Mouse (Mus musculus): ENCODE measurements around the gene Micu2.

The Micu2 gene

GRCm38 (mm10) chr14:57998526-57999401, at the start of gene Micu2:
Gene Micu2 (minus strand): TSS chr14:57999262.
- DNase-seq (ENCODE audit: low read depth in 1 of 2, low spot score in 2 of 2), result peak; percentile 52 to 66

DNA sequence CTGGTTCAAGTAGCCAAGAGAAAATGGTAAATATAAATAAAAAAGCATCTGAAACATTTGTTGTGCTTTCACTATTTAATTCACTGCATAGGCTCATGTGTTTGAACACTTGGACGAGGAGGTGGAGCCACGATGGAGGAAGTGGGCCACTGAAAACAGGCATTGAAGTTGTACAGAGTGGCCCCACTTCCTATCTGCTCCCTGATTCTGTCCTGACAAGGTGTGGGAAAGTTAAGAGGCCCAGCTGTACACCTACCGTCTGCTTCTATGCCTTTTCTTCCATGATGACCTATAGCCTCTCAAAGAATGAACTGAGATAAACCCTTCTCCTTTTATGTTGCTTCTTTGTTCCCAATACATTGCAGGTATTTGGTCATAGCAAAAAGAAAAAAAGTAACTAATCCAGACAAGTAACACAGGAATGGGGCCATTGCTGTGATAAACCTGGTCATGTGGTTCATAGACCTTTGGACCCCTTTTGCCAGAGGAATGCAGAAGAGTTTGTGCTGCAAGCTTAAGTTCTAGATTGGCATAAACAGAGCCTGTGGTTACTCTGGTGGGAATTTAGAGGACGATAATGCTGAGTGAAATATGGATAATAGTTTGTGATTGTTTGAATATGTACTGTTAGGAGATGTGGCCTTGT, 47.7 kb upstream of the Micu2 start:
- DNase-seq (ENCODE audit: low read depth in 1 of 2, low spot score in 2 of 2), result no peak

- DNase-seq (ENCODE audit: low read depth in 1 of 2, low spot score in 2 of 2), result no peak
These were observed 37.1 kb upstream of the Micu2 start for GRCm38 (mm10) chr14:58036174-58036573.

- DNase-seq (ENCODE audit: low read depth in 1 of 2, low spot score in 2 of 2), result no peak
These were observed 35.5 kb upstream of the Micu2 start for GRCm38 (mm10) chr14:58034567-58034966.

GRCm38 (mm10) chr14:58018869-58019268, 19.8 kb upstream of the Micu2 start:
- DNase-seq (ENCODE audit: low read depth in 1 of 2, low spot score in 2 of 2), result no peak

DNA sequence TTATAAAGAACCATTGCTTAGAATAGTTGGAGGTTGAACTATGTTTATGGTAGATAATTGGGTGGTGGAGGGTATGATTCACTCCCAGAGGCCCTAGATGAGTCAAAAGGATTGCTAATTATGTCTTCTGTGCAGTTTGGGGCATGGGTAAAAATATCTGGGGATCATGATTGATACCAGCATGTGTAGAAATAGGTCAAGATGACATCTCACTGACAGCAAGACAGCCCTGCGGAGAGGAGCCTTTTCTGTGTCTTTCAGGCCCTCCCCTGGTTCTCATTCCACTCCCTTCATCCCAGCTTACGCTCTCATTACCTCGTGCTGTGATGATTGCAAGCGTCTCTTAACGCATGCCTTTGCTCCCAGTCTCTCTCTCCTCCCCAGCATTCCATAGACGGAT, 4.8 kb upstream of the Micu2 start:
- no peak for DNase-seq (ENCODE audit: low read depth in 1 of 2, low spot score in 2 of 2)

- no peak for DNase-seq (ENCODE audit: low read depth in 1 of 2, low spot score in 2 of 2)
These were observed 3.1 kb upstream of the Micu2 start for GRCm38 (mm10) chr14:58002161-58002560.

DNA sequence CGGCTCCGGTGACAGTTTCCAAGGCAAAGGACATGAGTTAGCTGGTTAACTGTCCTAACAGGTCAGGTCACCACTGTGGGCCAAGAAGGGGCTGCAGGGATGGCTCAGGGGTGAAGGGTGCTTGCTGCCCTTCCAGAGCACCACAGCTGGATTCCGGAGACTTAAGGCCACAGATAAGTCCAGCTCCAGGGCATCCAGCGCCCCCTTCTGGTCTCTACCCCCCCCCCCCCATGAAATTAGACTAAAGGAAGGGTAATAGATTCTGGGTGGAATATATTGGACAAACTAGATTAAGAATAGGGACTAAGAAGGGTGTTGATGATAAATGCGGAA, 306 bp upstream of the Micu2 start:
- DNase-seq (ENCODE audit: low read depth in 1 of 2, low spot score in 2 of 2), result no peak

DNA sequence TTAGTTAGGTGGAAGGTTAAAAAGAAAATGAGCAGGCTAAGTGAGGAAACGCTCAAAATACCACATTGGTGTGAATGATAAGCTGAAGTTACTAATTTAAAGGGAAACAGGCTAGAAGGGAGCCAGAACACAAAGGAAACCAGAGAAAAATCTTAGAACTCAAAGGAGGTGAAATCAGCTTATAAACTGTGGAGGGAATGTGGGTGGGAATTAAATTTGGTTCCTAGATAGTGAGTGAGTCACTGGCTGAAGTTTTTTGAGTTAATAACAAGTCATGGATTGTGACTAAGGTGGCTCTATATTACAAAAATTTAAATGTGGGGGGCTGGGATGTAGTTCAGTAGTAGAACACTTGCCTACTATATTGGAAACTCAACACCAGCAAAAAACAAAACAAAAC, 1.6 kb downstream of the Micu2 start:
- DNase-seq (ENCODE audit: low read depth in 1 of 2, low spot score in 2 of 2), result no peak

GRCm38 (mm10) chr14:57996210-57996609, 2.9 kb downstream of the Micu2 start:
- DNase-seq (ENCODE audit: low read depth in 1 of 2, low spot score in 2 of 2), result no peak

DNA sequence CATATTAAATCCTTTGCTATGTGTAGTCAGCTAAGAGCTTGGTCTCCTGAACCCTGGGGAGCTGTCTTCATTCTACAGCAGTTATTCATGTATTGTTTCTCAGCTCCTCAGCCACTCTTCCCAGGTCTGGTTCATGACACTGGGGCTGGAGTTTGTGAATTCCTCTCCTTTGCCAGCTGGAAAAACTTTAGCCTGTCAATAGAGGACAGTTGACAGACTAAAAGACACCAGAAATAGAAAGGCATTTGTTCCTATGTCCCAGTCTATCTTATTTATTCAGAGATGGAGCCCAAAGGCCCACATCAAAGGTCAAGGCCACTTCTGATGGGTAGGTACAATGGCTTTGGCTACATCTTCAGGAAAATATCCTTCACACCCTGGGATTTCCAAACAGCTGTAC, 7.3 kb downstream of the Micu2 start:
- no peak for DNase-seq (ENCODE audit: low read depth in 1 of 2, low spot score in 2 of 2)

DNA sequence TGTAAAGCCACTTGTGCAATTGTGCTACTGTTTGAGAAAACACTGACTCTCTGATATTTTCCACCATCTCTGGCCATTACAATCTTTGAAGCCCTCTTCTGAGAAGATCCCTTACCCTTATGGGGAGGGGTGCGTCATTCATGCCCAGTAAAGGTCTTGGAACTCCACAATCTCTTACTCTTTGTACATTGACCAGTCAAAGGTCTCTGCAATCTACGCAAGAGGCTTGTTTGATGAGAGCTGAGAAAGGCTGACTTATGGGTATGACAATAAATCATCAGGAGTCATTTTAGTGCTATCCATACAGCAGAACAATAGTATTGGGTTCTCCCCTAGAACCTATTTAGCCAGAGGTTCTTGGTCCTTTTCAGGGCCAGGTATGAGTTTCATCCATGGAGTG, 9.9 kb downstream of the Micu2 start:
- no peak for DNase-seq (ENCODE audit: low read depth in 1 of 2, low spot score in 2 of 2)

DNA sequence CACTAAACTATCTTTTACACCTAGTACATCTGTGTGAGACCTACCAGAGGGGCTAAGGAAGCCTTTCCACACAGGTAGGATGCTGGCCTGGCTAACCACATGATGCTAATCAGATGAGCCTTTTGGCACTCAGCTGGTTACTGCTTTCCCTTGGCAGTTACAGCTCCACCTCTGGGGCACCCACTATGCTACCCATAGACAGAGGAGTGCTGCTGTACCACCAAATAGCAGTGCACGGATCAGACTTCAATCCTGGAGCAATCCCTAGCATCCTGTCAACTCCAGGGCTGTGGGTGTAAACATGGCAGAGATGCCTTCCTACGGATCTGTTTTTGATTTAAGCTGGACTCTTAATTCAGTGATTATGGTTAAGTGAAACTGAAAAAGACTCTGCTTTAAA, 13.3 kb downstream of the Micu2 start:
- DNase-seq (ENCODE audit: low read depth in 1 of 2, low spot score in 2 of 2), result no peak

DNA sequence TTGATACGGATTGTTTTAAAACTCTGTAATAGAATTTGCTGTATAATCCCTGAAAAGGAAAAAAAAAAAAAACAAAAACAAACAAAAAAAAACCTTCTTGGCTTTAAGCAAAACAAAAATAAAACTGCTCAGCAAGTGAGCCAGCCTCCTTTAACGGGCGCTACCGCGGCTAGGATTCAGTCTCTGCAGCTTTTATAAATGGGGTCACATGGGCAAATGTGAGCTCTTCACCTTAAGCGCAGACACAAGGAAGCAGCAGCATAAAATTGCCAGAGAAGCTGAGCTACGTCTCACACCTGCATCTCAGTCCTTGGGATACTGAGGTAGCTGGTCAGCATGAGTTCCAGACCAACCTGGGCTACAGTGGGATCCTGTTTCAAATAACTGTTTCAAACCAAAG, 16.6 kb downstream of the Micu2 start:
- DNase-seq (ENCODE audit: low read depth in 1 of 2, low spot score in 2 of 2), result no peak

DNA sequence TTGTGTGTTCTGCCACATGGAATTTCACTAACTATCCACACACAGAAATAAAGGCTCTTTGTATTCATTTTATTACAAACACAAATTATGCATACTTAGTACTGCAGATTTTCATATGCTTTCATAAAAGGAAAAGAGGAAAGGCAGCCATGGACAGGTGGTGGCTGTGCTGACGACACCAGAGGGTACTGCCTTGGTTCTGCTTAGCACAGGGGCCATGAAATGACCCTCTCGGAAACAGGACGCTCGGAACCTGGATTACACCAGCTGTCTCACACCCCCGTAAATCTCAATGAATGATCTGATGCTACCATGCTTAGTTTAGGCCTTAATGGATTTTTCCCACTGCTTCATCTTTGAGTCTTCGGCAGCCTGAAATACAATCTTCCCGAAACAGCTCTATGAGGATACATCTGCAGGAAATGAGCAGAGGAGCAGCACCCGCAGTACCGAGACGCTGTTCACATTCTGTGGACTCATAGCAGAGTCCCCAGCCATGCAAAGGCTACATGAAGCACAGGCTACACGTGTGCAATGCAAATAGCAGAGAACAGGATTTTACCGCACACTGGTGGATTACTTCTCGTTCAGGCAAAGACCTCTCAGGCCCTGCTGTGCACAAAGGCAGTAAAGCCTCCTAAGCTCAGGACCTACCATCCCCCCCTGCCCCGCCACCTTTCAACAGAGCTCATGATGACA, 17.2 kb downstream of the Micu2 start:
- no peak for DNase-seq (ENCODE audit: low read depth in 1 of 2, low spot score in 2 of 2)

GRCm38 (mm10) chr14:57980776-57981175, 18.3 kb downstream of the Micu2 start:
- DNase-seq (ENCODE audit: low read depth in 1 of 2, low spot score in 2 of 2), result no peak

DNA sequence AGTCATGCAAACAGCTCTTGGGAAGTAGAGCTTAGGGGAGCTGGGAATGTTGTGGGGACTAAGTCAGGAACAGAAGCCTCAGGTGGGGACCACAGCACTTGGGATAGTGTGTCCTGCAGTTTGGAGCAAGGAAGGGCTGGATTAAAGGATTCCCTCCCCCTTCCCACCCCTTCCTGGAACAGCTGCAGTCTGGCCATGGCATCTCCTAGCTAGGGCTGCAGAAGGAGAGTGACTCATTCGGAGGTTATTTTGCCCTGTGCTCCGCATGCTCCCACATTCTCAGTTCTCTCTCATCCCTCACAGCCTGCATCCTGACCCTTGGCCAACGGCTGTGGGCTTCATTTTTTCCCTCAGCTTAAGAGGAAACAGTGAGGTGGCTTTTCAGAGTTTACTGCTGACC, 18.9 kb downstream of the Micu2 start:
- no peak for DNase-seq (ENCODE audit: low read depth in 1 of 2, low spot score in 2 of 2)

DNA sequence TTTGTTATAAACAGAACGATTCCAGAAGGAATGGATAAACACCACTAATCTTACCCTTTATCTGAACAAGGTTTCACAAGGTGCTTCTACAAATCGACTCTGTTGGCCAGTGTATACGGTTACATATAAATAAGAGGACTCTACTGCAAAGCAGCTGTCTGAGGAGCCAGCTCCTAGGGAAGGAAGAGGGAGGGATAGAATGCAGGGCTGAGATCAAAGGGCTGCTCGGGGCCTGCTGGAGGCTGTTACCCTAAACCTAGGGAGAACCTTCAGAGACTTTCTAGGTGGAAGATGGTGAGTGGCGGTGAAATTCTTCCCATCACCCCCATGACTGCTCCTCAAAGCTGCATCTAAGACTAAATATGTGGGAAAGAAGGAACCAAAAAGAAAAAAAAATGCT, 20.9 kb downstream of the Micu2 start:
- no peak for DNase-seq (ENCODE audit: low read depth in 1 of 2, low spot score in 2 of 2)

- DNase-seq (ENCODE audit: low read depth in 1 of 2, low spot score in 2 of 2), result no peak
These were observed 23.4 kb downstream of the Micu2 start for GRCm38 (mm10) chr14:57975656-57976055.

- DNase-seq (ENCODE audit: low read depth in 1 of 2, low spot score in 2 of 2), result no peak
These were observed 27.0 kb downstream of the Micu2 start for GRCm38 (mm10) chr14:57971986-57972525.

DNA sequence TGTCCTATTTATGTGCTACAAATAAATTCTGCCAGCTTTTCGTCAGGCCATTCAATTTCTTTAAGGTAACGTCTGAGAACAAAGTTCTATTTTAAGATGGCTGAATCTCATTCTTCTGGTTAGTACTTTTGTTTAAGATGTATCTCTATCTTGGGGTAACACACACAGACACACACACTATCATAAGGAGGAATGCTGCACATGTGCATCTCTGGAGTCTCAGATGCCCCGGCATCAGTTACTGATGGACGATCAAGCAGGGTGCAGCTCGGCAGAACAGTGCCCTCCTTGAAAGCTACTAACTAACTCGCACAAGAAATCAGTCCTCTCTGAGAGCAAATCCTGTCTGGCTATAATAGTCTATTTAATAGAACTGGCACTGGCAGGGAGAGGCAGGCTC, 30.2 kb downstream of the Micu2 start:
- no peak for DNase-seq (ENCODE audit: low read depth in 1 of 2, low spot score in 2 of 2)
